Mouse (Mus musculus): Measurements from ENCODE around the gene Sh2b2.

- TF ChIP-seq USF1 (IDR thresholded peaks at IDR 0.05; ENCODE audit: low read depth) (no peak), CTCF (IDR thresholded peaks at IDR 0.05; ENCODE audit: control insufficient read depth, insufficient read depth, insufficient read length) (no peak), CEBPB (IDR thresholded peaks at IDR 0.05; ENCODE audit: low read depth) (no peak)
These were observed 63.5 kb downstream of the Sh2b2 start for GRCm38 (mm10) chr5:136182830-136183229.

All from C2C12 (cell line).